Mouse (Mus musculus) heart, embryonic 12.5 days (tissue): ENCODE results near the gene Xkr8. TPM values are rescaled to one million over a fixed set of nuclear protein-coding genes. Genes with fewer than 3 reads are reported as not detected.

Experiments
- ATAC-seq: fragments of 200-750 bp; cut with Nextera tagmentation; 2 replicates; pipeline ENCODE4 v1.8.0; 2017; ENCODE audit warnings: moderate TSS enrichment, moderate library complexity; ENCODE audit not compliant: insufficient number of reproducible peaks, low FRiP score
- H3K27ac ChIP-seq: fragments of 300-500 bp; sonication (generic); 2 replicates; pipeline ENCODE4 v1.5.1; 2016; ENCODE audit warnings: mild to moderate bottlenecking, moderate library complexity; ENCODE audit not compliant: poor library complexity, severe bottlenecking
- H3K27me3 ChIP-seq: fragments of 300-500 bp; sonication (generic); replicated peaks from 2 replicates; pipeline ENCODE4 v1.6.1; 2016; ENCODE audit warnings: mild to moderate bottlenecking, moderate library complexity
- H3K36me3 ChIP-seq: fragments of 300-500 bp; sonication (generic); 2 replicates; pipeline ENCODE4 v1.6.1; 2016; ENCODE audit warnings: mild to moderate bottlenecking, moderate library complexity
- H3K4me1 ChIP-seq: fragments of 300-500 bp; sonication (generic); replicated peaks from 2 replicates; pipeline ENCODE4 v1.6.1; 2016; ENCODE audit warnings: mild to moderate bottlenecking
- H3K4me2 ChIP-seq: fragments of 300-500 bp; sonication (generic); 2 replicates; pipeline ENCODE4 v1.6.1; 2016; ENCODE audit warnings: mild to moderate bottlenecking, moderate library complexity
- H3K4me3 ChIP-seq: fragments of 300-500 bp; sonication (generic); 2 replicates; pipeline ENCODE4 v1.5.1; 2016; ENCODE audit warnings: mild to moderate bottlenecking
- H3K9ac ChIP-seq: fragments of 300-500 bp; sonication (generic); 2 replicates; pipeline ENCODE4 v1.6.1; 2016; ENCODE audit warnings: mild to moderate bottlenecking, moderate library complexity
- H3K9me3 ChIP-seq: fragments of 300-500 bp; sonication (generic); replicated peaks from 2 replicates; pipeline ENCODE4 v1.6.1; 2016; ENCODE audit warnings: mild to moderate bottlenecking, moderate library complexity
- WGBS: fragments of 180-500 bp; shearing (Covaris S2); methylation state at CpG from one replicate; pipeline ENCODE4 v1.1.7; 2016; 5-methylcytosine and 5-hydroxymethylcytosine counted together
- polyA plus RNA-seq: library from polyadenylated mRNA; unstranded; fragments of >200 nt; fragmentation: Nextera tagmentation; extraction: Ambion mirVana; gene quantifications from 2 replicates; pipeline ENCODE4 v1.2.1, GENCODE M21; 2016

Gene Xkr8
- polyA plus RNA-seq, 1 experiment from 2014 or later, result 5.2 TPM

GRCm38 (mm10) chr4:132735894-132736293 is 3.5 kb upstream of the Xkr8 start:
- no peak for ATAC-seq
- H3K4me3 ChIP-seq, result no peak overlapping the region
- 50% methylated on average over 3 of the region's 3 CpGs for WGBS
- H3K4me1 ChIP-seq, result peaks cover 11% of the 10 kb centered on the region
- no peaks in the 10 kb centered on the region for H3K9me3 ChIP-seq
- no peak overlapping the region for H3K27ac ChIP-seq
- no peak overlapping the region for H3K9ac ChIP-seq
- H3K36me3 ChIP-seq, result no peaks in the 10 kb centered on the region
- no peaks in the 10 kb centered on the region for H3K27me3 ChIP-seq
- H3K4me2 ChIP-seq, result no peak overlapping the region

DNA sequence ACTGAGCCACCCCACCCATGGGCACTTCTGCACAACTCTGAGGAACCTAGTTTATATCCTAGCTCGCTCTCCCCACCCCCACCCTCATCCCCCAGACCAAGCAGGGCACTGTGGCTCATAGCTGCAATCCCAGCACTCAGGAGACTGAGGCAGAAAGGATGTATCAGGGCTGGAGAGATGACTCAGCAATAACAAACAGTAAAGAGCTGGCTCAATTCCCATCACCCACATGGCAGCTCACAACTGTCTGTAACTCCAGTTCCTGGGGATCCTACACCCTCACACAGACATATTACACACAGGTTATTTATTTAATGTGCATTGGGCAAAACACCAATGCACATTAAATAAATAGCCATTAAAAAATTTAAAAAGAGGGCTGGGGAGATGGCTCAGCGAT is 3.0 kb upstream of the Xkr8 start:
- Histone ChIP-seq H3K9me3 (no peaks in the 10 kb centered on the region), H3K27me3 (no peaks in the 10 kb centered on the region), H3K4me2 (no peak overlapping the region), H3K4me3 (no peak overlapping the region), H3K27ac (no peak overlapping the region), H3K9ac (no peak overlapping the region), H3K36me3 (no peaks in the 10 kb centered on the region), H3K4me1 (peaks cover 11% of the 10 kb centered on the region)
- ATAC-seq, result no peak
- 70% methylated on average over 2 of the region's 2 CpGs for WGBS

GRCm38 (mm10) chr4:132734766-132735165 is 2.4 kb upstream of the Xkr8 start:
- H3K27me3 ChIP-seq, result no peaks in the 10 kb centered on the region
- ATAC-seq, result no peak
- H3K9me3 ChIP-seq, result no peaks in the 10 kb centered on the region
- H3K36me3 ChIP-seq, result no peaks in the 10 kb centered on the region
- no peak overlapping the region for H3K27ac ChIP-seq
- H3K4me1 ChIP-seq, result peaks cover 11% of the 10 kb centered on the region
- no peak overlapping the region for H3K4me2 ChIP-seq
- 72% methylated on average over 2 of the region's 2 CpGs for WGBS
- no peak overlapping the region for H3K9ac ChIP-seq
- no peak overlapping the region for H3K4me3 ChIP-seq

DNA sequence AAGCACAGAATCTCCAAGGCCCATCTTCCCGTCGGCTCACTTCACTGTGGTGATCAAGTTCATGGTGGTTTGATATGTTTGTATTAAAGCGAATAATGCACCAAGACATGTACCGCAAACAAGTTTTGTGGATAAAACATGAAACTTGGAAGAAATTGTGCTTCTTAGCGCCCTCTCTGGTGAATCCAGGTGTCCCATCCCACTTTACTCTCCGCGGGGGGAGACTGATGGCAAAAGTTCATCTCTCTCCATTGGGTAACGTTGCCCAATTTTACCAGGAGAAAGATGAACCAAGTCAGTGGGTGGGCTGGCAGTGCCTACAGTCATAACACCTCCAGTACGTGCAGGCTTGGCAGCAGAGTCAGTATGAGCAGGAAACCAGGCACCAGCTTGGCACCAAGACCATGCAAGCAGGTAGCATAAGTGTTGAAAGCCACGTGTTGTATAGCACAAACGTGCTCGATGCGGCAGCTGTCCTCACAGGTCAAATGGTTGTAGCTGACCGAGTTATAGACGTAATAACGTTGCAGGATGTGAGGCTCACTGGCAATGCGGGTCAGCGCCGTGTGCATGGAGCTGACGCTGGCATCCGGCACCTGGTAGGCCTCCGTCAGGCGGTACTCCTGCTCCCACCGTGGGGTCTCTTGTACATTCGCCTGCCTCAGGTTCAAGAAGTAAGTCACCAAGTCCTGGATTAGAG is 875 bp upstream of the Xkr8 start:
- H3K4me2 ChIP-seq, result no peak overlapping the region
- no peak for ATAC-seq
- no peaks in the 10 kb centered on the region for H3K9me3 ChIP-seq
- 89% methylated on average over 25 of the region's 25 CpGs for WGBS
- H3K4me1 ChIP-seq, result peaks cover 11% of the 10 kb centered on the region
- H3K27ac ChIP-seq, result no peak overlapping the region
- no peak overlapping the region for H3K4me3 ChIP-seq
- H3K36me3 ChIP-seq, result no peaks in the 10 kb centered on the region
- H3K27me3 ChIP-seq, result no peaks in the 10 kb centered on the region
- H3K9ac ChIP-seq, result no peak overlapping the region

GRCm38 (mm10) chr4:132731616-132732015 is 730 bp downstream of the Xkr8 start:
- H3K9ac ChIP-seq, result peak overlapping the region; percentile 75
- WGBS, result 47% methylated on average over 12 of the region's 12 CpGs
- ATAC-seq, result no peak
- H3K36me3 ChIP-seq, result peaks cover 11% of the 10 kb centered on the region; the same call in 1 of the 2 replicates
- no peak overlapping the region for H3K27ac ChIP-seq
- H3K4me1 ChIP-seq, result peaks cover 11% of the 10 kb centered on the region
- H3K4me2 ChIP-seq, result peak overlapping the region; percentile 95
- peak overlapping the region; percentile 67 for H3K4me3 ChIP-seq
- no peaks in the 10 kb centered on the region for H3K27me3 ChIP-seq
- H3K9me3 ChIP-seq, result no peaks in the 10 kb centered on the region

GRCm38 (mm10) chr4:132728233-132728632 is 4.1 kb downstream of the Xkr8 start:
- H3K27ac ChIP-seq, result no peak overlapping the region
- no peaks in the 10 kb centered on the region for H3K27me3 ChIP-seq
- ATAC-seq, result no peak

GRCm38 (mm10) chr4:132718251-132718650 is 14.1 kb downstream of the Xkr8 start:
- Histone ChIP-seq H3K4me1 (no peaks in the 10 kb centered on the region), H3K27me3 (no peaks in the 10 kb centered on the region), H3K4me3 (no peak overlapping the region), H3K4me2 (no peak overlapping the region), H3K27ac (no peak overlapping the region), H3K9me3 (no peaks in the 10 kb centered on the region), H3K9ac (no peak overlapping the region), H3K36me3 (peaks cover 73% of the 10 kb centered on the region)
- WGBS, result 97% methylated on average over 1 of the region's 1 CpGs
- ATAC-seq, result no peak

More at GRCm38 (mm10) chr4:132728233-132728632, 4.1 kb downstream of the Xkr8 start:
- Histone ChIP-seq H3K9me3 (no peaks in the 10 kb centered on the region), H3K9ac (no peak overlapping the region), H3K4me1 (peaks cover 19% of the 10 kb centered on the region), H3K36me3 (peaks cover 19% of the 10 kb centered on the region), H3K4me2 (no peak overlapping the region), H3K4me3 (no peak overlapping the region)
- WGBS, result 72% methylated on average over 8 of the region's 8 CpGs

- Histone ChIP-seq H3K27me3 (no peaks in the 10 kb centered on the region), H3K4me2 (no peak overlapping the region), H3K4me3 (no peak overlapping the region), H3K9me3 (no peaks in the 10 kb centered on the region), H3K4me1 (no peaks in the 10 kb centered on the region), H3K9ac (no peak overlapping the region), H3K27ac (no peak overlapping the region), H3K36me3 (peaks cover 72% of the 10 kb centered on the region)
- no peak for ATAC-seq
- 96% methylated on average over 7 of the region's 7 CpGs for WGBS
Measured at GRCm38 (mm10) chr4:132713181-132713580, 19.2 kb downstream of the Xkr8 start.

GRCm38 (mm10) chr4:132706885-132707284 is 25.5 kb downstream of the Xkr8 start:
- Histone ChIP-seq H3K9me3 (no peaks in the 10 kb centered on the region), H3K27me3 (no peaks in the 10 kb centered on the region), H3K36me3 (peaks cover 86% of the 10 kb centered on the region), H3K4me1 (no peaks in the 10 kb centered on the region), H3K27ac (no peak overlapping the region), H3K4me2 (no peak overlapping the region), H3K4me3 (no peak overlapping the region), H3K9ac (no peak overlapping the region)
- 96% methylated on average over 8 of the region's 8 CpGs for WGBS
- ATAC-seq, result no peak

- Histone ChIP-seq H3K27ac (no peak overlapping the region), H3K36me3 (peaks cover 76% of the 10 kb centered on the region), H3K27me3 (no peaks in the 10 kb centered on the region), H3K9me3 (no peaks in the 10 kb centered on the region), H3K4me3 (no peak overlapping the region), H3K9ac (no peak overlapping the region), H3K4me2 (no peak overlapping the region), H3K4me1 (no peaks in the 10 kb centered on the region)
- WGBS, result 98% methylated on average over 5 of the region's 5 CpGs
- ATAC-seq, result no peak
Measured at GRCm38 (mm10) chr4:132702076-132702475, 30.3 kb downstream of the Xkr8 start.

GRCm38 (mm10) chr4:132693366-132693765 is 39.0 kb downstream of the Xkr8 start:
- 87% methylated on average over 3 of the region's 3 CpGs for WGBS
- ATAC-seq, result no peak
- peaks cover 57% of the 10 kb centered on the region for H3K36me3 ChIP-seq

GRCm38 (mm10) chr4:132689634-132690033 is 42.7 kb downstream of the Xkr8 start:
- Histone ChIP-seq H3K4me2 (no peak overlapping the region), H3K36me3 (peaks cover 54% of the 10 kb centered on the region), H3K4me3 (no peak overlapping the region), H3K4me1 (no peaks in the 10 kb centered on the region), H3K27ac (no peak overlapping the region), H3K9ac (no peak overlapping the region), H3K9me3 (no peaks in the 10 kb centered on the region), H3K27me3 (no peaks in the 10 kb centered on the region)
- WGBS, result 79% methylated on average over 2 of the region's 2 CpGs
- no peak for ATAC-seq

More at GRCm38 (mm10) chr4:132693366-132693765, 39.0 kb downstream of the Xkr8 start:
- Histone ChIP-seq H3K9ac (no peak overlapping the region), H3K4me1 (no peaks in the 10 kb centered on the region), H3K9me3 (no peaks in the 10 kb centered on the region), H3K27me3 (no peaks in the 10 kb centered on the region), H3K27ac (no peak overlapping the region), H3K4me3 (no peak overlapping the region), H3K4me2 (no peak overlapping the region)
